ENCODE assay signal across 13 mouse cellular contexts in the genomic region with DNA sequence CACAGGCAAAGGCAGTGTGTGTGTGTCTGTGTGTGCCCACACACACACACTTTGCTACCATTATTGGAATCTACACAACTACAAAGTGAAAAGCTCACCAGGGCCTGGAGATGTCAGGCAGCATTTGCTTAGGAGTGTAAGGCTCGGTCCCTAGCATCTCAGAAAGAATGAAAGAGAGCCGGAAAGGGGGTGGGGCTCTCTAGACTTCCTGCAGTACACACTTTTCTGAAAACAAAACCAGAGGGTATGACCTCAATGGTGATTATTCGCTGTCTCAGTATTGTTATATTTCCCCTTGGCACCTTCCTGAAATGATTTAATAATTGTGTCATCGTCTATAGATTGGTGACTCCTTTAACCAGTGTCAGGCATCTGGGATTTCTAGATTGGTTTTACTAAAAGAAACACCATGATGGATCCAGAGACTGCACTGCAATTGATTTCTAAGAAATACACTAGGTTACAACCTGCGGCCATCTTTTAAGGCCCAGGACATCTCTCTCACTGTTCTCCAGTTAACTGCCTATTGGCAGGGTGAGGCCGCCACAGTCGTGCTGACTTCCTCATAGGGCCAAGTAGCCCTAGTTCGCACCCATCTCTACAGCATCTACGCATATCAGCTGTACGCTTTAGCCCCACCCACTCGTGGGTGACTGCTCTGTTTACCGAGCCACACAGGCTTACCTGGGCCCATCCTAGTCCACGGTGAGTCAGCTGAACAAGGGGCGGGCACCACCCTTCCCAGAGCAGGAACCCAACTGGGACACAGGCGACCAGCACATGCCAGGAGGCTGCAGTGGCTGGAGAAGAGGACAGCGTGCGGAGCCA. TPM values are rescaled to one million over a fixed set of nuclear protein-coding genes. Genes with fewer than 3 reads are reported as not detected.
DNase-seq lines count a peak whose midpoint lies in the region; ATAC-seq and TF ChIP-seq lines count a peak whose summit lies in the region.
"Had no signal": no experiment of that assay in that cellular context is flagged by ENCODE, and none has a peak within 500 bp of the region (broad histone marks: within the 10 kb centered on the region; RNA-seq: fewer than 3 reads in every experiment).

Gene Sdcbp2, plus strand, starts transcription at position 750 of the 828 bp plus-strand sequence.

- TF ChIP-seq CTCF in heart, postnatal 0 days (IDR thresholded peaks at IDR 0.05; ENCODE audit: low read depth), result no peak
- TF ChIP-seq CTCF in cerebellum, adult 2 months (IDR thresholded peaks at IDR 0.05; ENCODE audit: borderline replicate concordance, insufficient read depth, low read depth, low read length), result no peak

- no peaks in the 10 kb centered on the region for H3K9me3 ChIP-seq in heart, postnatal 0 days (replicated peaks; ENCODE audit: control insufficient read depth, low read length)
- H3K9me3 ChIP-seq in heart, embryonic 10.5 days, result no peaks in the 10 kb centered on the region
- H3K9me3 ChIP-seq in forebrain, embryonic 10.5 days, result no peaks in the 10 kb centered on the region
- H3K9me3 ChIP-seq: heart, embryonic 12.5 days had no signal

- no peak within 1 kb of the TSS for H3K4me3 ChIP-seq in heart, postnatal 0 days (ENCODE audit: low read depth, low read length)
- H3K4me3 ChIP-seq in heart, embryonic 10.5 days, result no peak within 1 kb of the TSS
- no peak within 1 kb of the TSS for H3K4me3 ChIP-seq in forebrain, embryonic 10.5 days
- no peak within 1 kb of the TSS for H3K4me3 ChIP-seq in cerebellum, adult 2 months (replicated peaks; ENCODE audit: insufficient read depth, low read depth, low read length)
- H3K4me3 ChIP-seq: heart, embryonic 12.5 days; myocyte had no signal

- no peak for DNase-seq in heart, postnatal 0 days (ENCODE audit: low spot score)
- DNase-seq in heart, embryonic 10.5 days (ENCODE audit: low spot score), result no peak
- peak; percentile 77 for DNase-seq in CD4-positive, CD25-positive, alpha-beta regulatory T cell, adult 2 months (ENCODE audit: low read depth, low spot score)
- peak; percentile 66 for DNase-seq in naive thymus-derived CD4-positive, alpha-beta T cell, adult 2 months (ENCODE audit: low read depth)
- DNase-seq in layer of hippocampus, adult 11-12 months (ENCODE audit: low spot score), result no peak
- DNase-seq in forebrain, embryonic 10.5 days (ENCODE audit: extremely low spot score, low spot score), result no peak
- DNase-seq in cerebellum, adult 2 months, result no peak
- DNase-seq: thymus, postnatal 25 days had no signal

- H3K9ac ChIP-seq in heart, postnatal 0 days (replicated peaks; ENCODE audit: low read depth, low read length), result no peak within 1 kb of the TSS
- H3K9ac ChIP-seq: heart, embryonic 12.5 days had no signal

- no peaks in the 10 kb centered on the region for H3K27me3 ChIP-seq in heart, postnatal 0 days (ENCODE audit: control insufficient read depth, insufficient read depth, low read length)
- no peaks in the 10 kb centered on the region for H3K27me3 ChIP-seq in heart, embryonic 10.5 days (ENCODE audit: insufficient read depth, poor library complexity, severe bottlenecking)
- H3K27me3 ChIP-seq in forebrain, embryonic 10.5 days (ENCODE audit: poor library complexity, severe bottlenecking), result peaks cover 4% of the 10 kb centered on the region
- no peaks in the 10 kb centered on the region for H3K27me3 ChIP-seq in cerebellum, adult 2 months (ENCODE audit: control insufficient read depth, insufficient read depth, low read length)

- peak within 1 kb of the TSS; percentile 30 for H3K27ac ChIP-seq in heart, postnatal 0 days (ENCODE audit: low read depth)
- no peak within 1 kb of the TSS for H3K27ac ChIP-seq in heart, embryonic 10.5 days
- no peak within 1 kb of the TSS for H3K27ac ChIP-seq in forebrain, embryonic 10.5 days
- no peak within 1 kb of the TSS for H3K27ac ChIP-seq in cerebellum, adult 2 months (ENCODE audit: insufficient read depth, low read length)

- no peak within 1 kb of the TSS for H3K4me2 ChIP-seq in heart, postnatal 0 days (ENCODE audit: low read depth, low read length)
- H3K4me2 ChIP-seq: heart, embryonic 12.5 days had no signal

- TF ChIP-seq POLR2A in cerebellum, adult 2 months (IDR thresholded peaks at IDR 0.05; ENCODE audit: borderline replicate concordance, insufficient read depth, low read length), result no peak

- ATAC-seq in heart, postnatal 0 days (ENCODE audit: insufficient read depth, low read depth), result no peak
- ATAC-seq in inflammation-experienced regulatory T-cells, adult 6 months, result peak; percentile 62
- ATAC-seq: forebrain, embryonic 14.5 days; hindbrain, embryonic 16.5 days had no signal

- WGBS in heart, postnatal 0 days, result 57% methylated on average over 17 of the region's 17 CpGs
- 63% methylated on average over 17 of the region's 17 CpGs for WGBS in heart, embryonic 10.5 days
- WGBS in forebrain, embryonic 10.5 days, result 84% methylated on average over 17 of the region's 17 CpGs
- WGBS in cerebellum, adult 2 months, result 70% methylated on average over 17 of the region's 17 CpGs

- peaks cover 5% of the 10 kb centered on the region; the same call in 1 of the 2 replicates for H3K4me1 ChIP-seq in heart, postnatal 0 days (ENCODE audit: control insufficient read depth, insufficient read depth)
- H3K4me1 ChIP-seq in heart, embryonic 10.5 days, result peaks cover 14% of the 10 kb centered on the region
- H3K4me1 ChIP-seq in forebrain, embryonic 10.5 days, result peaks cover 18% of the 10 kb centered on the region
- H3K4me1 ChIP-seq in cerebellum, adult 2 months (ENCODE audit: control insufficient read depth, insufficient read depth, low read length), result no peaks in the 10 kb centered on the region

- TF ChIP-seq EP300 in heart, postnatal 0 days (IDR thresholded peaks at IDR 0.05; ENCODE audit: low read depth), result no peak

- no peaks in the 10 kb centered on the region for H3K36me3 ChIP-seq in heart, postnatal 0 days (replicated peaks; ENCODE audit: control insufficient read depth, insufficient read depth, low read length)
- no peaks in the 10 kb centered on the region for H3K36me3 ChIP-seq in heart, embryonic 10.5 days
- no peaks in the 10 kb centered on the region for H3K36me3 ChIP-seq in forebrain, embryonic 10.5 days (replicated peaks)
- H3K36me3 ChIP-seq: heart, embryonic 12.5 days had no signal

RNA-seq across cellular contexts. Expression of gene Sdcbp2, which starts in this region (rescaled TPM):
- total RNA-seq in heart, postnatal 0 days (2014; rRNA removed; ENCODE audit: low replicate concordance), result 1.7 and 8.0 TPM in 2 replicates
- polyA plus RNA-seq in heart, postnatal 0 days (2015; fragmentation: Nextera tagmentation; extraction: Ambion mirVana), result 1.8 and 2.2 TPM in 2 replicates
- polyA plus RNA-seq in heart, embryonic 10.5 days (2016; fragmentation: Nextera tagmentation; extraction: Ambion mirVana), result 1.00 and 1.1 TPM in 2 replicates
- 100 to 1,000 TPM in 1 of 3 experiments, 10 to 100 TPM in 2; 81.9 to 119 (median 91.2) TPM for polyA plus RNA-seq in inflammation-experienced regulatory T-cells, adult 6 months (2017; shearing (Covaris generic))
- polyA plus RNA-seq in forebrain, embryonic 10.5 days (2016; fragmentation: Nextera tagmentation; extraction: Ambion mirVana), result 0.43 and 0.79 TPM in 2 replicates
- polyA plus RNA-seq in cerebellum, adult 2 months (2012; rRNA removed), result 1.2 and 1.3 TPM in 2 replicates

Comparison
In these comparisons a context has a peak if more than half of its experiments do, and no peak if none do; other contexts are left out.
1. RNA of gene Sdcbp2 (polyA plus RNA-seq): 81.9 to 119 TPM in inflammation-experienced regulatory T-cells, adult 6 months; 1.8 to 2.2 TPM in heart, postnatal 0 days, 1.2 to 1.3 TPM in cerebellum, adult 2 months, 1.00 to 1.1 TPM in heart, embryonic 10.5 days and 0.43 to 0.79 TPM in forebrain, embryonic 10.5 days; every median in the first group is over 10 times any median in the second.
2. DNase-seq: peak in CD4-positive, CD25-positive, alpha-beta regulatory T cell, adult 2 months (single experiment) and naive thymus-derived CD4-positive, alpha-beta T cell, adult 2 months (single experiment); none in heart, postnatal 0 days (single experiment), heart, embryonic 10.5 days (single experiment), layer of hippocampus, adult 11-12 months (single experiment), forebrain, embryonic 10.5 days (single experiment) and cerebellum, adult 2 months (0 of 2).